ENCODE assay signal across 14 mouse cellular contexts in the genomic region with DNA sequence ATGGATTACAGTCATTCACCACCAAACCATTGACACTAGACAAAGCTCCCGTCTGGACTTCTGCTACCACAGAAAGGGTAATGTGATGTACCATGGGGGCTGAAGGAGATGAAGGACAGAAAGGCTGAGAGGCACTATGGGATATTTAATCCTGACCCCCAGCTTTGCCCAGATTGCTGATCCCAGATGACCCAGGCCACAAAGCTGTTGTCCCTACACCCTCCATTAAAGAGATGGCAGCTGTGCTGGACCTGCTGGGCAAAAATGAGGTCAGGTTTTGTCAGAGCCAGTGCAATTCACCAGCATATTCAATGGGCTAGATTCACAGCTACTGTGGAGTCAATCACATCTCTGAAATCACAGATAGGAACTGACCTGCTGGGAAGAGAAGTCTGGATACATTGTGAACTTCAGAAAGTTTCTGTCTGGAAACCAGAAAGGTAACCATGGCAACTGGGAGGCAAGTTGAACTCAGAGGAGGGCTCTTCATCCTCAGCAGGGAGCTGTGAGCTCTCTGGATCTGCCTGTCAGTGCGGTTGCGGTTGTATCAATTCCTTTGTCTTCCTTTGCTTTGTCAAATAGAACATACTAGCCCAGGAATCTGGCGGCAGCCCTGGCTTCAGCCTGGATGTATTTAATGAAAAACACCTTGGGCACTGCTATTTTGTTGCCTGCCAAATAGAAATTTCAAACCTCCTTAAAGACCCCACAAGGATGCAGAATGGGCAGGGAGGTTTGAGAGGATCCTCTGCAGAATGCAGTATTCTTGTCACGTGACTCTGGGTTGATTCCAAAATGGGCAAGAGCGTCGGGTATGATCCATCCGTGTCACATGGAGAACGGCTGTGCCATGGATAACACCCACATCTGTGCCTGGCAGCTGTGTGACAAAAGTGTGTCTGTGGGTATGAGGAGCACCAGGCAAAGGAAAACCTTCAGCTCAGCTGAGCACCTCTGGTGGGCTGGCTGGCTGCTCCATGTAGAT. TPM values are rescaled to one million over a fixed set of nuclear protein-coding genes. Genes with fewer than 3 reads are reported as not detected.
DNase-seq lines count a peak whose midpoint lies in the region; ATAC-seq and TF ChIP-seq lines count a peak whose summit lies in the region.
"Had no signal": no experiment of that assay in that cellular context is flagged by ENCODE, and none has a peak within 500 bp of the region (broad histone marks: within the 10 kb centered on the region; RNA-seq: fewer than 3 reads in every experiment).

No protein-coding gene starts in this region.

- no peaks in the 10 kb centered on the region for H3K9me3 ChIP-seq in limb, embryonic 13.5 days
- no peaks in the 10 kb centered on the region for H3K9me3 ChIP-seq in limb, embryonic 10.5 days (replicated peaks)
- no peaks in the 10 kb centered on the region for H3K9me3 ChIP-seq in hindbrain, embryonic 15.5 days
- no peaks in the 10 kb centered on the region for H3K9me3 ChIP-seq in neural tube, embryonic 14.5 days (ENCODE audit: control insufficient read depth, low read length)
- H3K9me3 ChIP-seq: liver, embryonic 13.5 days had no signal

- peaks cover 63% of the 10 kb centered on the region for H3K4me1 ChIP-seq in limb, embryonic 13.5 days
- H3K4me1 ChIP-seq in limb, embryonic 10.5 days, result peaks cover 50% of the 10 kb centered on the region
- peaks cover 14% of the 10 kb centered on the region for H3K4me1 ChIP-seq in embryonic fibroblast, embryonic 13.5 days (ENCODE audit: control insufficient read depth, insufficient read depth, low read length)
- H3K4me1 ChIP-seq in hindbrain, embryonic 15.5 days (replicated peaks), result peaks cover 66% of the 10 kb centered on the region
- H3K4me1 ChIP-seq in neural tube, embryonic 14.5 days (ENCODE audit: control insufficient read depth, insufficient read depth, low read length), result peaks cover 26% of the 10 kb centered on the region
- H3K4me1 ChIP-seq: liver, embryonic 13.5 days had no signal

- peak overlapping the region; percentile 33; the same call in 1 of the 2 replicates for H3K27ac ChIP-seq in limb, embryonic 13.5 days
- H3K27ac ChIP-seq in limb, embryonic 10.5 days, result no peak overlapping the region
- peak overlapping the region; percentile 53; the same call in 1 of the 2 replicates for H3K27ac ChIP-seq in embryonic fibroblast, embryonic 13.5 days (ENCODE audit: insufficient read depth, low read length)
- H3K27ac ChIP-seq in hindbrain, embryonic 15.5 days (replicated peaks), result peak overlapping the region; percentile 64
- peak overlapping the region; percentile 13 for H3K27ac ChIP-seq in neural tube, embryonic 14.5 days (ENCODE audit: low read depth, low read length)
- H3K27ac ChIP-seq: liver, embryonic 13.5 days; macrophage had no signal

- H3K9ac ChIP-seq in limb, embryonic 13.5 days, result no peak overlapping the region
- no peak overlapping the region for H3K9ac ChIP-seq in hindbrain, embryonic 15.5 days
- H3K9ac ChIP-seq in neural tube, embryonic 14.5 days (replicated peaks; ENCODE audit: low read depth, low read length), result no peak overlapping the region
- H3K9ac ChIP-seq: liver, embryonic 13.5 days had no signal

- no peak for TF ChIP-seq POLR2A in embryonic fibroblast, embryonic 13.5 days (IDR thresholded peaks at IDR 0.05; ENCODE audit: low read depth, low read length)

- 0 out of 2 replicates have a peak overlapping the region, but pooled peaks have one; percentile 7 for H3K4me2 ChIP-seq in limb, embryonic 13.5 days (replicated peaks)
- peak overlapping the region; percentile 28 for H3K4me2 ChIP-seq in hindbrain, embryonic 15.5 days
- no peak overlapping the region for H3K4me2 ChIP-seq in neural tube, embryonic 14.5 days (ENCODE audit: low read depth, low read length)
- H3K4me2 ChIP-seq: liver, embryonic 13.5 days had no signal

- intact Hi-C loops in left cerebral cortex, postnatal 10 days (cut with DNase I), result no loop called here

- no peak overlapping the region for H3K4me3 ChIP-seq in limb, embryonic 13.5 days
- no peak overlapping the region for H3K4me3 ChIP-seq in limb, embryonic 10.5 days
- no peak overlapping the region for H3K4me3 ChIP-seq in embryonic fibroblast, embryonic 13.5 days (ENCODE audit: insufficient read depth, low read length)
- no peak overlapping the region for H3K4me3 ChIP-seq in hindbrain, embryonic 15.5 days
- no peak overlapping the region for H3K4me3 ChIP-seq in neural tube, embryonic 14.5 days (ENCODE audit: low read depth, low read length)
- H3K4me3 ChIP-seq: liver, embryonic 13.5 days had no signal

- WGBS in limb, embryonic 13.5 days, result 53% methylated on average over 9 of the region's 9 CpGs
- WGBS in limb, embryonic 10.5 days, result 58% methylated on average over 9 of the region's 9 CpGs
- WGBS in hindbrain, embryonic 15.5 days, result 12% methylated on average over 9 of the region's 9 CpGs
- 30% methylated on average over 9 of the region's 9 CpGs for WGBS in neural tube, embryonic 14.5 days

- DNase-seq in limb, embryonic 10.5 days (ENCODE audit: low spot score), result no peak
- DNase-seq in lung, adult 18-20 months, result no peak
- DNase-seq in kidney, postnatal 10 days, result no peak
- no peak for DNase-seq in left cerebral cortex, postnatal 10 days (ENCODE audit: extremely low spot score in 1 of 2, low spot score in 2 of 2)
- DNase-seq: adrenal gland, postnatal 36 days; cerebellum, adult 9-11 months; kidney, adult 8-10 months; layer of hippocampus, adult 9-11 months; liver, embryonic 13.5 days had no signal

- H3K36me3 ChIP-seq in limb, embryonic 13.5 days, result no peaks in the 10 kb centered on the region
- H3K36me3 ChIP-seq in limb, embryonic 10.5 days, result no peaks in the 10 kb centered on the region
- H3K36me3 ChIP-seq in hindbrain, embryonic 15.5 days, result no peaks in the 10 kb centered on the region
- no peaks in the 10 kb centered on the region for H3K36me3 ChIP-seq in neural tube, embryonic 14.5 days (ENCODE audit: control insufficient read depth, insufficient read depth, low read length)
- H3K36me3 ChIP-seq: liver, embryonic 13.5 days had no signal

- no peak for TF ChIP-seq CTCF in embryonic fibroblast, embryonic 13.5 days (IDR thresholded peaks at IDR 0.05; ENCODE audit: borderline replicate concordance, insufficient read depth, low read length)

- no peak for ATAC-seq in limb, embryonic 13.5 days (ENCODE audit: low FRiP score, low read depth)
- peak; percentile 7; the same call in 1 of the 2 replicates for ATAC-seq in hindbrain, embryonic 15.5 days (ENCODE audit: low FRiP score, low read depth)
- no peak for ATAC-seq in neural tube, embryonic 14.5 days (ENCODE audit: low read depth)

- peaks cover 29% of the 10 kb centered on the region for H3K27me3 ChIP-seq in limb, embryonic 13.5 days
- peaks cover 61% of the 10 kb centered on the region for H3K27me3 ChIP-seq in limb, embryonic 10.5 days (ENCODE audit: low read depth, poor library complexity, severe bottlenecking)
- H3K27me3 ChIP-seq in hindbrain, embryonic 15.5 days, result no peaks in the 10 kb centered on the region
- no peaks in the 10 kb centered on the region for H3K27me3 ChIP-seq in neural tube, embryonic 14.5 days (ENCODE audit: control insufficient read depth, insufficient read depth, low read length)

RNA-seq across cellular contexts. Expression of gene Rgs16, which starts 2.8 kb away (rescaled TPM):
- polyA plus RNA-seq in limb, embryonic 13.5 days (2015; fragmentation: Nextera tagmentation; extraction: Ambion mirVana), result 22.6 and 23.7 TPM in 2 replicates
- 3.1 and 6.0 TPM in 2 replicates for polyA plus RNA-seq in limb, embryonic 10.5 days (2016; fragmentation: Nextera tagmentation; extraction: Ambion mirVana)
- polyA plus RNA-seq in embryonic fibroblast, embryonic 13.5 days (2011; ENCODE audit: insufficient read length, low read depth, missing spikeins), result 21.7 and 52.7 TPM in 2 replicates
- polyA plus RNA-seq in hindbrain, embryonic 15.5 days (2015; fragmentation: Nextera tagmentation; extraction: Ambion mirVana), result 12.4 and 17.1 TPM in 2 replicates
- polyA plus RNA-seq in neural tube, embryonic 14.5 days (2014; fragmentation: Nextera tagmentation; extraction: Ambion mirVana), result 5.8 and 8.3 TPM in 2 replicates
- total RNA-seq in left cerebral cortex, postnatal 10 days (2021), result 1 to 10 TPM; 5.5 to 6.2 TPM

RNA-seq across cellular contexts. Expression of gene Rnasel, which starts 11.8 kb away (rescaled TPM):
- polyA plus RNA-seq in limb, embryonic 13.5 days (2015; fragmentation: Nextera tagmentation; extraction: Ambion mirVana), result 12.3 and 12.4 TPM in 2 replicates
- polyA plus RNA-seq in limb, embryonic 10.5 days (2016; fragmentation: Nextera tagmentation; extraction: Ambion mirVana), result 4.0 and 8.2 TPM in 2 replicates
- polyA plus RNA-seq in embryonic fibroblast, embryonic 13.5 days (2011; ENCODE audit: insufficient read length, low read depth, missing spikeins), result 4.1 and 5.6 TPM in 2 replicates
- 39.5 and 40.1 TPM in 2 replicates for polyA plus RNA-seq in hindbrain, embryonic 15.5 days (2015; fragmentation: Nextera tagmentation; extraction: Ambion mirVana)
- 38.0 and 41.1 TPM in 2 replicates for polyA plus RNA-seq in neural tube, embryonic 14.5 days (2014; fragmentation: Nextera tagmentation; extraction: Ambion mirVana)
- 10 to 100 TPM; 13.2 to 13.5 TPM for total RNA-seq in left cerebral cortex, postnatal 10 days (2021)
